Mouse (Mus musculus) left cerebral cortex, postnatal 14 days (tissue): Measurements from ENCODE around the gene Fam240a. TPM values are rescaled to one million over a fixed set of nuclear protein-coding genes. Genes with fewer than 3 reads are reported as not detected.
A peak's percentile ranks its signal among the peaks of the same experiment; 100 is the strongest.

ENCODE experiments used
- DNase-seq, 2 experiments: peaks; one replicate each; pipeline ENCODE4 v3.0.0; 2021 to 2022; ENCODE audit warnings: low spot score in 2 of 2, mixed read lengths in 1 of 2
- intact Hi-C: fragments of 180-260 bp; cut with DNase I; formaldehyde crosslinking; loops from one replicate; pipeline ENCODE4 v1.15.1; 2025
- microRNA-seq, 2 experiments: library from miRNA; unstranded; fragments of <30 nt; microRNA quantifications; one replicate each; pipeline ENCODE4 v1.2.0; 2022
- total RNA-seq, 2 experiments: library from RNA; stranded (reverse); gene quantifications; 2 replicates each; pipeline ENCODE4 v1.2.3; 2021

Gene Fam240a
- total RNA-seq, 2 experiments from 2014 or later, result not detected

DNA sequence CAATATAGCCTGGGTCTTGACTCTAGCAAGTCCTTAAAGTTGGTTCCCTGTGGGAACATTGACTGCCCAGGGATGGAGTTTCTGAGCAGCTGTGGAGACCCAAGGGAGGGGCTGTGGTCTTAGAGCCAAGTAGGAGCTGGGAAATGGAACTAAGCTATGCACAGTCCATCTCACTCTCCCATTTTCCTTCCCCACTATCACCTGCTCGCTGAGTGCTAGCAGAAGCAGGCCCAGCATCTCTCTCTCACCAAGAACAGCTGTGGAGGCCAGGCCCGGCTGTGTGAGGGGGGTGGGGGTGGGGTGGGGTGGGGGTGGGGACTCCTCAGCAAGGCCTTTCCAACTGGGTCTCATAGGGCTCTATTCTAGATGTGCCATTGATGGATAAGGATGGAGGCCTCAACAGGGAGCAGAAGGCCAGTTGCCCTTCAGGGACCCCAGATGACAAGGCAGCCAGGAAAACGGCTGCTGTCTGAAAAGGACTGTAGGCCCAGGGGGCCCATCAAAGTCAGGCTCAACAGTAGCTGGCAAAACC is 41.9 kb downstream of the Fam240a start:
- intact Hi-C loops, result loop anchor here (5.0 to 10.0 kb wide), 2 partner anchors 157 to 240 kb away; no protein-coding TSS in a partner anchor
- DNase-seq, result no peak

GRCm38 (mm10) chr9:110873681-110874659 is 42.7 kb downstream of the Fam240a start:
- intact Hi-C loops, result loop anchor here (5.0 to 10.0 kb wide), 2 partner anchors 157 to 239 kb away; no protein-coding TSS in a partner anchor
- peak; percentile 74 to 91 for DNase-seq

DNA sequence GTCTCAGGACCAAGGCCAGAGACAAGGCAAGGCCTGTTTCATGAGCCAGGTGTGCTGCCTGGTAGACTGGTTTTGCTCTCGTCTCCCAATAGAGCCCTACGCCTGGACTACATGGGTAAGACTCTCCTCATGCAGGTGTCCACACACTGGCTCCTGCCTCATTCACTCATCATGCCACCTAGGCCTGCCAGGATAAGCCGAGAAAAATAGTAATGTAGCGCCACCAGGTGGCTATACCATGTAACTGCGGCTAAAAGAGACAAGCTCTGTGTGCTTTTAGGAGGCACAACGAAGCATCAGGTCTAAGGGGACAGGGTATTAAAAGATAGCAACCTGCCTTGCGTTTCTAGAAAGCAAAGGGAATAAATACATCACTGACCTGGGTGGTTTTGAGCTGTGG is 45.6 kb downstream of the Fam240a start:
- intact Hi-C loops, result loop anchor here (2.0 to 10.0 kb wide), 3 partner anchors 90 to 236 kb away; no protein-coding TSS in a partner anchor
- peak; percentile 65 to 78 for DNase-seq

Small RNAs within 50 kb of the gene (microRNA-seq; reads per million reads assigned to microRNA genes)
- 0 reads per million in 2 experiments for gene Gm24269

Other genes starting within 250 kb of the Fam240a start
- gene Myl3, start 175.0 kb downstream of the Fam240a start, total RNA-seq, result under 1 TPM in 1 of 2 experiments, not detected in 1; 0.53 TPM
- 1 to 10 TPM; 6.4 to 8.3 TPM for gene Pth1r, start 169.7 kb downstream of the Fam240a start, total RNA-seq
- not detected for gene Prss42, start 118.7 kb downstream of the Fam240a start, total RNA-seq
- gene Prss44, start 102.9 kb downstream of the Fam240a start, total RNA-seq, result not detected
- not detected for gene Prss43, start 90.2 kb downstream of the Fam240a start, total RNA-seq
- under 1 TPM; 0.27 to 0.29 TPM for gene Prss45, start 82.3 kb downstream of the Fam240a start, total RNA-seq
- gene Prss46, start 72.4 kb downstream of the Fam240a start, total RNA-seq, result not detected
- gene Prss50, start 58.9 kb downstream of the Fam240a start, total RNA-seq, result not detected
- gene Als2cl, start 37.0 kb downstream of the Fam240a start, total RNA-seq, result 10 to 100 TPM in 1 of 2 experiments, 1 to 10 TPM in 1; 9.6 to 10.0 TPM
- 1 to 10 TPM; 4.1 to 4.5 TPM for gene Tmie, start 36.7 kb downstream of the Fam240a start, total RNA-seq
- under 1 TPM; 0.42 to 0.53 TPM for gene Tdgf1, start 29.3 kb upstream of the Fam240a start, total RNA-seq
- gene Lrrc2, start 34.7 kb upstream of the Fam240a start, total RNA-seq, result 1 to 10 TPM; 1.9 to 2.0 TPM
- gene Rtp3, start 73.7 kb upstream of the Fam240a start, total RNA-seq, result under 1 TPM in 1 of 2 experiments, not detected in 1; 0.44 TPM
- gene Ltf, start 102.4 kb upstream of the Fam240a start, total RNA-seq, result 1 to 10 TPM in 1 of 2 experiments, not detected in 1; 1.0 TPM
- 1 to 10 TPM in 1 of 2 experiments, under 1 TPM in 1; 0.68 to 1.0 TPM for gene Ccrl2, start 140.7 kb upstream of the Fam240a start, total RNA-seq
- gene Lrrfip2, start 200.7 kb upstream of the Fam240a start, total RNA-seq, result 10 to 100 TPM; 32.2 to 34.2 TPM